Mouse (Mus musculus): ENCODE measurements at regions not wholly inside any gene's neighbourhood (a gene's known extent, or its start where the extent isn't known, plus 50 kb on each side); places are given as distances from the start of the nearest gene placed in this dataset.

GRCm38 (mm10) chr8:126847664-126848353, 97.8 kb downstream of the Tomm20 start:
- TF ChIP-seq CTCF (IDR thresholded peaks at IDR 0.05; ENCODE audit: borderline replicate concordance, insufficient read depth, low read length) = no peak
- TF ChIP-seq POLR2A (IDR thresholded peaks at IDR 0.05; ENCODE audit: low read depth, low read length) = no peak

Data from embryonic fibroblast, embryonic 13.5 days (primary cell).